In the genomic region with DNA sequence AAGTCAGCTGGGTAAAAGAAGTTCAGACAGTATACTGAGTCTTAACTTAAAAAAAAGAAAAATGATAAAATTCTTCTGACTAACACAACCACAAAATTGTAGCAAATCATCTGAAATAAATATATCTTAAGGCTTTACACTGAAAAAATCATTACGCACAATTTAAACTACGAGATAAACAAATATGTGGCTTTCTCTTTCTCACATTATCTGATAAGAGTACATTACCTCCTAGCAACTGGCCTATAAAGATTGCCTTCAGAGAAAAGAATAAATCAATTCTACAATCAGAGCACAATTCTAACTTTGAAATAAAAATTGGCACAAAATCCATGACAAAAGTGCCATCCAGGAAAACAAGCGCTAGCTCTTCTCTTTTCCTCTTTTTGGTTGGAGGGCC, we compare ENCODE assay signal across 9 mouse cellular contexts. TPM values are rescaled to one million over a fixed set of nuclear protein-coding genes. Genes with fewer than 3 reads are reported as not detected.
A peak's percentile ranks its signal among the peaks of the same experiment; 100 is the strongest.
DNase-seq lines count a peak whose midpoint lies in the region; ATAC-seq and TF ChIP-seq lines count a peak whose summit lies in the region.
"Had no signal": no experiment of that assay in that cellular context is flagged by ENCODE, and none has a peak within 500 bp of the region (broad histone marks: within the 10 kb centered on the region; RNA-seq: fewer than 3 reads in every experiment).

No protein-coding gene starts in this region.

- H3K9ac ChIP-seq in kidney, postnatal 0 days (ENCODE audit: low read depth, low read length): peak overlapping the region; percentile 97; the same call in 1 of the 2 replicates
- no peak overlapping the region; the same call in 1 of the 2 replicates for H3K9ac ChIP-seq in limb, embryonic 11.5 days (ENCODE audit: low read length)
- H3K9ac ChIP-seq in neural tube, embryonic 13.5 days: peak overlapping the region; percentile 89

- peak overlapping the region; percentile 93 for H3K4me3 ChIP-seq in kidney, postnatal 0 days (replicated peaks; ENCODE audit: low read depth, low read length)
- peak overlapping the region; percentile 91 for H3K4me3 ChIP-seq in forebrain, embryonic 10.5 days
- peak overlapping the region; percentile 82; the same call in 1 of the 2 replicates for H3K4me3 ChIP-seq in limb, embryonic 11.5 days (ENCODE audit: low read depth, low read length)
- H3K4me3 ChIP-seq in neural tube, embryonic 13.5 days: peak overlapping the region; percentile 93

- peak overlapping the region; percentile 57 for H3K4me2 ChIP-seq in kidney, postnatal 0 days (ENCODE audit: low read length)
- H3K4me2 ChIP-seq in limb, embryonic 11.5 days (ENCODE audit: low read depth, severe bottlenecking): peak overlapping the region; percentile 64
- peak overlapping the region; percentile 67 for H3K4me2 ChIP-seq in neural tube, embryonic 13.5 days

- no peak for TF ChIP-seq CTCF in kidney, postnatal 0 days (IDR thresholded peaks at IDR 0.05; ENCODE audit: low read depth)

- 0 out of 2 replicates have a peak, but pooled peaks cover 3% of the 10 kb centered on the region for H3K4me1 ChIP-seq in kidney, postnatal 0 days (replicated peaks; ENCODE audit: insufficient read depth, low read length)
- H3K4me1 ChIP-seq in forebrain, embryonic 10.5 days: peaks cover 23% of the 10 kb centered on the region
- no peaks in the 10 kb centered on the region for H3K4me1 ChIP-seq in limb, embryonic 11.5 days (ENCODE audit: control insufficient read depth, insufficient read depth, low read length)
- peaks cover 24% of the 10 kb centered on the region for H3K4me1 ChIP-seq in neural tube, embryonic 13.5 days (replicated peaks)

- WGBS in kidney, postnatal 0 days: 67% methylated on average over 3 of the region's 3 CpGs
- WGBS in forebrain, embryonic 10.5 days: 85% methylated on average over 3 of the region's 3 CpGs
- WGBS in limb, embryonic 11.5 days: 80% methylated on average over 3 of the region's 3 CpGs
- WGBS in neural tube, embryonic 13.5 days: 75% methylated on average over 3 of the region's 3 CpGs

- no peaks in the 10 kb centered on the region for H3K9me3 ChIP-seq in kidney, postnatal 0 days (replicated peaks; ENCODE audit: low read length)
- H3K9me3 ChIP-seq in forebrain, embryonic 10.5 days: no peaks in the 10 kb centered on the region
- H3K9me3 ChIP-seq in limb, embryonic 11.5 days (ENCODE audit: control insufficient read depth, low read length): no peaks in the 10 kb centered on the region
- H3K9me3 ChIP-seq in neural tube, embryonic 13.5 days: no peaks in the 10 kb centered on the region

- no peaks in the 10 kb centered on the region for H3K36me3 ChIP-seq in kidney, postnatal 0 days (ENCODE audit: insufficient read depth, low read length)
- H3K36me3 ChIP-seq in forebrain, embryonic 10.5 days (replicated peaks): peaks cover 10% of the 10 kb centered on the region
- H3K36me3 ChIP-seq in limb, embryonic 11.5 days (ENCODE audit: control insufficient read depth, insufficient read depth, low read length): no peaks in the 10 kb centered on the region
- no peaks in the 10 kb centered on the region for H3K36me3 ChIP-seq in neural tube, embryonic 13.5 days

- ATAC-seq in kidney, postnatal 0 days (replicated peaks; ENCODE audit: low FRiP score, low read depth): no peak
- no peak for ATAC-seq in limb, embryonic 11.5 days (ENCODE audit: insufficient number of reproducible peaks, low FRiP score, low TSS enrichment, low read depth)
- ATAC-seq in neural tube, embryonic 13.5 days (ENCODE audit: low read depth): no peak
- no peak for ATAC-seq in CD4-positive, CD25-positive, alpha-beta regulatory T cell, adult 4 months

- no peak overlapping the region for H3K27ac ChIP-seq in kidney, postnatal 0 days
- no peak overlapping the region for H3K27ac ChIP-seq in forebrain, embryonic 10.5 days
- no peak overlapping the region for H3K27ac ChIP-seq in limb, embryonic 11.5 days (replicated peaks; ENCODE audit: low read depth, low read length)
- no peak overlapping the region; the same call in 1 of the 2 replicates for H3K27ac ChIP-seq in neural tube, embryonic 13.5 days (replicated peaks)

- H3K27me3 ChIP-seq in kidney, postnatal 0 days (ENCODE audit: insufficient read depth, low read length): no peaks in the 10 kb centered on the region
- peaks cover 14% of the 10 kb centered on the region for H3K27me3 ChIP-seq in forebrain, embryonic 10.5 days (ENCODE audit: poor library complexity, severe bottlenecking)
- H3K27me3 ChIP-seq in limb, embryonic 11.5 days (ENCODE audit: control insufficient read depth, insufficient read depth, low read length): no peaks in the 10 kb centered on the region
- no peaks in the 10 kb centered on the region for H3K27me3 ChIP-seq in neural tube, embryonic 13.5 days

- no peak for DNase-seq in kidney, postnatal 0 days (ENCODE audit: low spot score)
- no peak for DNase-seq in kidney, postnatal 10 days
- no peak for DNase-seq in forebrain, embryonic 10.5 days (ENCODE audit: extremely low spot score, low spot score)
- no peak for DNase-seq in limb, embryonic 11.5 days (ENCODE audit: low spot score)
- no peak for DNase-seq in layer of hippocampus, postnatal 25 days (ENCODE audit: extremely low spot score in 1 of 2, low spot score in 1 of 2)
- DNase-seq in MN1 (ENCODE audit: low spot score): no peak
- DNase-seq: kidney, adult 9 months had no signal

RNA-seq across cellular contexts. Expression of a gene that starts 1.9 kb away (rescaled TPM):
- 36.6 and 38.8 TPM in 2 replicates for polyA plus RNA-seq in kidney, postnatal 0 days (2015; fragmentation: Nextera tagmentation; extraction: Ambion mirVana)
- polyA plus RNA-seq in forebrain, embryonic 10.5 days (2016; fragmentation: Nextera tagmentation; extraction: Ambion mirVana): 31.1 and 33.8 TPM in 2 replicates
- polyA plus RNA-seq in limb, embryonic 11.5 days (2014; fragmentation: Nextera tagmentation; extraction: Ambion mirVana): 34.2 and 36.8 TPM in 2 replicates
- 50.4 and 57.5 TPM in 2 replicates for polyA plus RNA-seq in neural tube, embryonic 13.5 days (2015; fragmentation: Nextera tagmentation; extraction: Ambion mirVana)
- 10 to 100 TPM; 24.3 to 49.1 TPM for polyA plus RNA-seq in CD4-positive, CD25-positive, alpha-beta regulatory T cell, adult 4 months (2017; shearing (Covaris generic))
- total RNA-seq in layer of hippocampus, postnatal 25 days (2021): 10 to 100 TPM; 57.9 to 59.0 TPM

RNA-seq across cellular contexts. Expression of a gene that starts 25.1 kb away (rescaled TPM):
- polyA plus RNA-seq in kidney, postnatal 0 days (2015; fragmentation: Nextera tagmentation; extraction: Ambion mirVana): 1.9 and 2.3 TPM in 2 replicates
- polyA plus RNA-seq in forebrain, embryonic 10.5 days (2016; fragmentation: Nextera tagmentation; extraction: Ambion mirVana): 0.80 and 1.3 TPM in 2 replicates
- polyA plus RNA-seq in limb, embryonic 11.5 days (2014; fragmentation: Nextera tagmentation; extraction: Ambion mirVana): 0.25 and 0.52 TPM in 2 replicates
- not detected in 2 replicates for polyA plus RNA-seq in neural tube, embryonic 13.5 days (2015; fragmentation: Nextera tagmentation; extraction: Ambion mirVana)
- polyA plus RNA-seq in CD4-positive, CD25-positive, alpha-beta regulatory T cell, adult 4 months (2017; shearing (Covaris generic)): 1 to 10 TPM in 1 of 2 experiments, not detected in 1; 1.8 TPM
- total RNA-seq in layer of hippocampus, postnatal 25 days (2021): not detected
